Mouse (Mus musculus) bone marrow, adult 2 months (tissue): ENCODE results near the gene Tmem104.

ENCODE experiments used
- CTCF ChIP-seq: fragments of 200-500 bp; IDR thresholded peaks from 2 replicates; pipeline ENCODE4 v1.5.1; 2011; ENCODE audit warnings: low read length, control low read depth; ENCODE audit not compliant: control insufficient read depth, insufficient read depth
- POLR2A ChIP-seq: fragments of 200-500 bp; IDR thresholded peaks from 2 replicates; pipeline ENCODE4 v1.6.1; 2011; ENCODE audit warnings: low read depth, mild to moderate bottlenecking, control low read depth, low read length, borderline replicate concordance; ENCODE audit not compliant: control insufficient read depth

DNA sequence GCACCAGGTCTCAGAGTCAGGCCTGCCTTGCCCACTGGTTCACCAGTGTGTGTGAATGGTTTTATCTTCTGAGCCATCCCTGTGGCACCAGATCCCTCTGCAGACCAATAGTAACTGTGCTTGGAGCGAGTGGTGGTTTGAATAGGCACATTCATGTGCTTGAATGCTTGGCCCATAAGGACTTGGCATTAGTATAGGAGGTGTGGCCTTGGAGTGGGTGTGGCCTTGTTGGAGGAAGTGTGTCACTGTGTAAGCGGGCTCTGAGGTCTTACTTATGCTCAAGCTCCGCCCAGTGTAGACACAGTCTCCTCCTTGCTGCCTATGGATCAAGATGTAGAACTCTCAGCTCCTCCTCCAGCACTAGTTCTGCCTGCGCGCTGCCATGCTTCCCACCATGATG is 100.1 kb downstream of the Tmem104 start:
- TF ChIP-seq POLR2A (no peak), CTCF (no peak)
